Mouse (Mus musculus): ENCODE measurements around the gene Ammecr1. TPM values are rescaled to one million over a fixed set of nuclear protein-coding genes. Genes with fewer than 3 reads are reported as not detected.

The Ammecr1 gene
- total RNA-seq, 1 experiment = 10.1 TPM

DNA sequence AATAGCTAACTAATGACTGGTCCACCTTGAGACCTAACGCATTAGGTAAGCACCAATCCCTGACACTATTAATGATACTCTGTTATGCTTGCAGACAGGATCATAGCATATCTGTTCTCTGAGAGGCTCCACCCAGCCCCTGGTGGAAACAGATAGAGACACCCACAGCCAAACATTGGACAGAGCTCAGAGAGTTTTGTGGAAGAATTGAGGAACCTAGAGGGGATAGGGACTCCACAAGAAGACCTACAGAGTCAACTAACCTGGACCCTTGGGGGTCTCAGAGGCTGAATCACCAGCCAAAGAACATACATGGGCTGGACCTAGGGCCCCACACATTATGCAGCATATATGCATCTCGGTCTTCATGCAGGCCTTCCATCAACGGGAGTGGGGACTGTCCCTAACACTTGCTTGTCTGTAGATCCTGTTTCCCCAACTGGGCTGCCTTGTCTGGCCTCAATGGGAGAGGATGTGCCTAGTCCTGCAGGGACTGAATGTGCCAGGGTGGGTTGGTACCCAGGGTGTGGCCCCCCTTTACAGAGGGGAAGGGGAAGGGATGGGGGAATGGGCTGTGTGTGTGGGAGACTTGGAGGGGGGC is 15.1 kb upstream of the Ammecr1 start:
- H3K36me3 ChIP-seq (ENCODE audit: control insufficient read depth, insufficient read depth, low read length, poor library complexity, severe bottlenecking) = no peaks in the 10 kb centered on the region
- H3K27ac ChIP-seq (ENCODE audit: insufficient read depth, low read depth, low read length, poor library complexity, severe bottlenecking) = no peak overlapping the region
- H3K4me3 ChIP-seq (ENCODE audit: insufficient read depth in 1 of 2, low read depth in 1 of 2, low read length in 2 of 2, poor library complexity in 1 of 2, severe bottlenecking in 1 of 2) = no peak overlapping the region
- no peak for DNase-seq (ENCODE audit: low read depth, low spot score)
- in situ Hi-C loops (cut with MboI; ENCODE audit: low sequenced_read_pairs in 2 of 2, unreplicated experiment in 2 of 2) = no loop called here
- H3K4me1 ChIP-seq (ENCODE audit: control insufficient read depth in 2 of 2, insufficient read depth in 2 of 2, low read length in 2 of 2, poor library complexity in 1 of 2) = no peaks in the 10 kb centered on the region
- H3K9ac ChIP-seq (ENCODE audit: insufficient read depth, low read depth, low read length, poor library complexity, severe bottlenecking) = no peak overlapping the region
- no peaks in the 10 kb centered on the region for H3K9me3 ChIP-seq (ENCODE audit: control insufficient read depth, insufficient read depth, low read depth, low read length)
- TF ChIP-seq ZNF384 (IDR thresholded peaks at IDR 0.05; ENCODE audit: low read depth, low read length) (no peak), CHD2 (IDR thresholded peaks at IDR 0.05; ENCODE audit: low read depth, low read length) (no peak), MAFK (IDR thresholded peaks at IDR 0.05; ENCODE audit: insufficient read depth, low read depth, low read length) (no peak), ZC3H11A (IDR thresholded peaks at IDR 0.05; ENCODE audit: borderline replicate concordance, low read depth, low read length) (no peak), HCFC1 (IDR thresholded peaks at IDR 0.05; ENCODE audit: borderline replicate concordance, insufficient read depth, low read length) (no peak)

DNA sequence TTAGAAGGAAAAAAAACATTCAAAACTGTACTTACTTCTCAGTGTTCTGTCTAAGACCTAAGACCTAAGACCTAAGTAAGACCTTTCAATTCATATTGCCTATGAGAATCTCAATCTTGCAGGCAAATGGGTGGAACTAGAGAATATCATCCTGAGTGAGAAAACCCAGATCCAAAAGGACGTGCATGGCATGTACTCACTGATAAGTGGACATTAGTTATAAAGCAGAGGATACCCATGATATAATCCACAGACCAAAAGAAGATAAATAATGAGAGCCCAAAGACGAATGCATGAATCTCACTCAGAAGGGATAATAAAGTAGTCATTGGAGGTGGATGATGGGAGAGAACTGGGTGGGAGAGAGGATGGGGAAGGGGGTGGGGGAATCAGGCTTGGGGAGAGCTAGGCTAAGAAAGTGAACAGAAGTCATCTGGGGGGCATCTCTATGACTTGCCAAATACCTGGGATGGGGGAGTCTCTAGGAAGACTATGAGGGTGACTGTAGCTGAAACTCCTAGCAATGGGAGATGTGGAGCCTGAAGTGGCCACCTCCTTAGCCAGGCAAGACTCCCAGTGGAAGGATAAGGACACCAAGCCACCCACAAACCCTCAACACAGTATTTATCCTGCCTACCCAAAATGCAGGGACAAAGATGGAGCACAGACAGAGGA is 14.5 kb upstream of the Ammecr1 start:
- Histone ChIP-seq H3K4me3 (ENCODE audit: insufficient read depth in 1 of 2, low read depth in 1 of 2, low read length in 2 of 2, poor library complexity in 1 of 2, severe bottlenecking in 1 of 2) (no peak overlapping the region), H3K9ac (ENCODE audit: insufficient read depth, low read depth, low read length, poor library complexity, severe bottlenecking) (no peak overlapping the region), H3K4me1 (ENCODE audit: control insufficient read depth in 2 of 2, insufficient read depth in 2 of 2, low read length in 2 of 2, poor library complexity in 1 of 2) (no peaks in the 10 kb centered on the region), H3K9me3 (ENCODE audit: control insufficient read depth, insufficient read depth, low read depth, low read length) (no peaks in the 10 kb centered on the region), H3K36me3 (ENCODE audit: control insufficient read depth, insufficient read depth, low read length, poor library complexity, severe bottlenecking) (no peaks in the 10 kb centered on the region), H3K27ac (ENCODE audit: insufficient read depth, low read depth, low read length, poor library complexity, severe bottlenecking) (no peak overlapping the region)
- in situ Hi-C loops (cut with MboI; ENCODE audit: low sequenced_read_pairs in 2 of 2, unreplicated experiment in 2 of 2) = no loop called here
- no peak for DNase-seq (ENCODE audit: low read depth, low spot score)
- TF ChIP-seq ZC3H11A (IDR thresholded peaks at IDR 0.05; ENCODE audit: borderline replicate concordance, low read depth, low read length) = no peak
- no peak for TF ChIP-seq CHD2 (IDR thresholded peaks at IDR 0.05; ENCODE audit: low read depth, low read length)
- TF ChIP-seq HCFC1 (IDR thresholded peaks at IDR 0.05; ENCODE audit: borderline replicate concordance, insufficient read depth, low read length) = no peak
- no peak for TF ChIP-seq ZNF384 (IDR thresholded peaks at IDR 0.05; ENCODE audit: low read depth, low read length)
- TF ChIP-seq MAFK (IDR thresholded peaks at IDR 0.05; ENCODE audit: insufficient read depth, low read depth, low read length) = no peak

DNA sequence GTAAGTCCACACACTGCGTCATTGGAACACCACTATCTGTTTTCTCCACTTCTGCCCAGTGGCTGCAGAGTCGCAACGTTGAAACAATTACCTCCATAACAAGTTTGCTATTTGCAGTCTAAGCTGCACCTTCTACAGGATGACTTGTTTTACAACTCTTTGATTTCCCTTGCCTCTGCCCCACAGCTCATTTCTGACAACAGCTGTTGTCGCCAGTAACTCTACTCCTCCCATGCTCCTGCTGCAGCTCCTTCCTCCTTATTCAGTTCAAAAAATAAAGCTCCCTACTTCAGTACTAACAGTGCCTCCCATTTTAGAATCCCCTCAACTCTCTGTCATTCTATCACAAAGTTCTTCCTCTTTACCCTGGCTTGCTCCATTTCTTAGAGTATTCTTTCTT is 12.7 kb upstream of the Ammecr1 start:
- TF ChIP-seq HCFC1 (IDR thresholded peaks at IDR 0.05; ENCODE audit: borderline replicate concordance, insufficient read depth, low read length) (no peak), ZNF384 (IDR thresholded peaks at IDR 0.05; ENCODE audit: low read depth, low read length) (no peak), MAFK (IDR thresholded peaks at IDR 0.05; ENCODE audit: insufficient read depth, low read depth, low read length) (no peak), CHD2 (IDR thresholded peaks at IDR 0.05; ENCODE audit: low read depth, low read length) (no peak), ZC3H11A (IDR thresholded peaks at IDR 0.05; ENCODE audit: borderline replicate concordance, low read depth, low read length) (no peak)
- Histone ChIP-seq H3K36me3 (ENCODE audit: control insufficient read depth, insufficient read depth, low read length, poor library complexity, severe bottlenecking) (no peaks in the 10 kb centered on the region), H3K9me3 (ENCODE audit: control insufficient read depth, insufficient read depth, low read depth, low read length) (no peaks in the 10 kb centered on the region), H3K4me1 (ENCODE audit: control insufficient read depth in 2 of 2, insufficient read depth in 2 of 2, low read length in 2 of 2, poor library complexity in 1 of 2) (no peaks in the 10 kb centered on the region), H3K4me3 (ENCODE audit: insufficient read depth in 1 of 2, low read depth in 1 of 2, low read length in 2 of 2, poor library complexity in 1 of 2, severe bottlenecking in 1 of 2) (no peak overlapping the region), H3K27ac (ENCODE audit: insufficient read depth, low read depth, low read length, poor library complexity, severe bottlenecking) (no peak overlapping the region), H3K9ac (ENCODE audit: insufficient read depth, low read depth, low read length, poor library complexity, severe bottlenecking) (no peak overlapping the region)
- in situ Hi-C loops (cut with MboI; ENCODE audit: low sequenced_read_pairs in 2 of 2, unreplicated experiment in 2 of 2) = no loop called here
- no peak for DNase-seq (ENCODE audit: low read depth, low spot score)

DNA sequence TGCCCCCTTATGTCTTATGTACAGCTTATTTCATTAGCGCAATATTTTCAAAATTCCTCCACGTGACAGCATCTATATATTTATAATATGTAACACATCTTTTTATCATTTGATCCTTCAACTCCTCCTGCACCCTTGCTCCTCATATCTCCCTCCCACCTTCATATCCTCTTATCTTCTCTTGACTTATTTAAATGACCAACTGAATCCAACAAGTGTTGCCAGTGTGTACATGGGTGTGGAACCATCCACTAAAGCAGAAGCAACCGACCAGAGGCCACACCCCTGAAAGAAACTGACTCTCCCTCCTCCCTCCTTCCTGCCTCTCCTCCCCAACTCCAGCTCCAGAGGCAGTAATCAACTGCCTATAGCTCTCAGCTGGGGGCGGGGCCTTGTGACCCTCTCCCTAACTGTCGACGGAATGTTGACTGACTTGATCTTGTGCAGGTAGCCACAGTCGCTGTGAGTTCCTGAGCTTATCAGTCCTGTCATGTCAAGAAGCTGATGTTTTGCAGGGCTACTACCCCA is 6.0 kb upstream of the Ammecr1 start:
- Histone ChIP-seq H3K9ac (ENCODE audit: insufficient read depth, low read depth, low read length, poor library complexity, severe bottlenecking) (no peak overlapping the region), H3K9me3 (ENCODE audit: control insufficient read depth, insufficient read depth, low read depth, low read length) (no peaks in the 10 kb centered on the region), H3K4me1 (ENCODE audit: control insufficient read depth in 2 of 2, insufficient read depth in 2 of 2, low read length in 2 of 2, poor library complexity in 1 of 2) (no peaks in the 10 kb centered on the region), H3K36me3 (ENCODE audit: control insufficient read depth, insufficient read depth, low read length, poor library complexity, severe bottlenecking) (no peaks in the 10 kb centered on the region), H3K27ac (ENCODE audit: insufficient read depth, low read depth, low read length, poor library complexity, severe bottlenecking) (no peak overlapping the region), H3K4me3 (ENCODE audit: insufficient read depth in 1 of 2, low read depth in 1 of 2, low read length in 2 of 2, poor library complexity in 1 of 2, severe bottlenecking in 1 of 2) (no peak overlapping the region)
- no peak for TF ChIP-seq CHD2 (IDR thresholded peaks at IDR 0.05; ENCODE audit: low read depth, low read length)
- TF ChIP-seq ZNF384 (IDR thresholded peaks at IDR 0.05; ENCODE audit: low read depth, low read length) = no peak
- TF ChIP-seq MAFK (IDR thresholded peaks at IDR 0.05; ENCODE audit: insufficient read depth, low read depth, low read length) = no peak
- no peak for TF ChIP-seq HCFC1 (IDR thresholded peaks at IDR 0.05; ENCODE audit: borderline replicate concordance, insufficient read depth, low read length)
- no peak for TF ChIP-seq ZC3H11A (IDR thresholded peaks at IDR 0.05; ENCODE audit: borderline replicate concordance, low read depth, low read length)
- in situ Hi-C loops (cut with MboI; ENCODE audit: low sequenced_read_pairs in 2 of 2, unreplicated experiment in 2 of 2) = no loop called here
- DNase-seq (ENCODE audit: low read depth, low spot score) = no peak

All from ES-E14 (cell line).